In genomic region chr11:58307411-58308080, GRCm38 (mm10) we compare ENCODE assay signal across 8 mouse cellular contexts. TPM values are rescaled to one million over a fixed set of nuclear protein-coding genes. Genes with fewer than 3 reads are reported as not detected.
DNase-seq lines count a peak whose midpoint lies in the region; ATAC-seq and TF ChIP-seq lines count a peak whose summit lies in the region.

No protein-coding gene starts in this region.

- DNase-seq in B cell, adult 2 months, result peak; percentile 56 to 61
- peak; percentile 76 for DNase-seq in adrenal gland, adult 2 months
- DNase-seq in liver, postnatal 0 days, result peak; percentile 62
- peak; percentile 70 for DNase-seq in testis, postnatal 14 days (ENCODE audit: low spot score)

- H3K27me3 ChIP-seq in embryonic facial prominence, embryonic 13.5 days, result no peaks in the 10 kb centered on the region
- no peaks in the 10 kb centered on the region for H3K27me3 ChIP-seq in heart, embryonic 11.5 days (ENCODE audit: control insufficient read depth, insufficient read depth, low read length)
- H3K27me3 ChIP-seq in kidney, embryonic 14.5 days (ENCODE audit: control insufficient read depth, insufficient read depth, low read length), result no peaks in the 10 kb centered on the region
- H3K27me3 ChIP-seq in liver, postnatal 0 days (ENCODE audit: insufficient read depth, low read length), result no peaks in the 10 kb centered on the region
- H3K27me3 ChIP-seq in neural tube, embryonic 13.5 days, result no peaks in the 10 kb centered on the region

- peak; percentile 57 for ATAC-seq in embryonic facial prominence, embryonic 13.5 days (ENCODE audit: insufficient number of reproducible peaks, insufficient read depth, low FRiP score, low TSS enrichment, low read depth)
- ATAC-seq in heart, embryonic 11.5 days (replicated peaks; ENCODE audit: insufficient number of reproducible peaks, low FRiP score, low TSS enrichment), result peak; percentile 27; the same call in 1 of the 2 replicates
- ATAC-seq in kidney, embryonic 14.5 days (ENCODE audit: low FRiP score, low TSS enrichment), result peak; percentile 72
- peak; percentile 50 for ATAC-seq in liver, postnatal 0 days
- ATAC-seq in neural tube, embryonic 13.5 days (ENCODE audit: low read depth), result peak; percentile 28

- H3K4me2 ChIP-seq in embryonic facial prominence, embryonic 13.5 days, result peak overlapping the region; percentile 91
- peak overlapping the region; percentile 97 for H3K4me2 ChIP-seq in heart, embryonic 11.5 days
- H3K4me2 ChIP-seq in kidney, embryonic 14.5 days (replicated peaks; ENCODE audit: low read depth, low read length), result peak overlapping the region; percentile 88
- peak overlapping the region; percentile 93 for H3K4me2 ChIP-seq in liver, postnatal 0 days (ENCODE audit: low read depth, low read length)
- peak overlapping the region; percentile 80 for H3K4me2 ChIP-seq in neural tube, embryonic 13.5 days

- H3K4me3 ChIP-seq in embryonic facial prominence, embryonic 13.5 days, result peak overlapping the region; percentile 57
- H3K4me3 ChIP-seq in heart, embryonic 11.5 days (ENCODE audit: low read depth, low read length), result peak overlapping the region; percentile 65
- H3K4me3 ChIP-seq in kidney, embryonic 14.5 days (ENCODE audit: low read length), result peak overlapping the region; percentile 54
- H3K4me3 ChIP-seq in liver, postnatal 0 days (ENCODE audit: low read depth, low read length), result peak overlapping the region; percentile 55
- peak overlapping the region; percentile 53 for H3K4me3 ChIP-seq in neural tube, embryonic 13.5 days

- H3K9ac ChIP-seq in embryonic facial prominence, embryonic 13.5 days, result peak overlapping the region; percentile 84
- H3K9ac ChIP-seq in heart, embryonic 11.5 days (ENCODE audit: low read depth, low read length), result peak overlapping the region; percentile 70
- peak overlapping the region; percentile 73 for H3K9ac ChIP-seq in kidney, embryonic 14.5 days (ENCODE audit: low read depth, low read length)
- H3K9ac ChIP-seq in liver, postnatal 0 days (replicated peaks), result peak overlapping the region; percentile 65
- peak overlapping the region; percentile 76 for H3K9ac ChIP-seq in neural tube, embryonic 13.5 days

- peak overlapping the region; percentile 87 for H3K27ac ChIP-seq in embryonic facial prominence, embryonic 13.5 days
- peak overlapping the region; percentile 4; the same call in 1 of the 2 replicates for H3K27ac ChIP-seq in heart, embryonic 11.5 days (ENCODE audit: low read depth, low read length)
- peak overlapping the region; percentile 56; the same call in 1 of the 2 replicates for H3K27ac ChIP-seq in kidney, embryonic 14.5 days (ENCODE audit: low read depth, low read length)
- H3K27ac ChIP-seq in liver, postnatal 0 days (ENCODE audit: low read depth), result peak overlapping the region; percentile 37
- H3K27ac ChIP-seq in neural tube, embryonic 13.5 days (replicated peaks), result peak overlapping the region; percentile 71

- peak; percentile 54 for TF ChIP-seq CTCF in liver, postnatal 0 days (IDR thresholded peaks at IDR 0.05; ENCODE audit: low read depth)

- H3K9me3 ChIP-seq in embryonic facial prominence, embryonic 13.5 days, result no peaks in the 10 kb centered on the region
- no peaks in the 10 kb centered on the region for H3K9me3 ChIP-seq in heart, embryonic 11.5 days (replicated peaks; ENCODE audit: control insufficient read depth, low read length)
- no peaks in the 10 kb centered on the region for H3K9me3 ChIP-seq in kidney, embryonic 14.5 days (ENCODE audit: control insufficient read depth, low read length)
- no peaks in the 10 kb centered on the region for H3K9me3 ChIP-seq in liver, postnatal 0 days (ENCODE audit: low read length)
- H3K9me3 ChIP-seq in neural tube, embryonic 13.5 days, result no peaks in the 10 kb centered on the region

- peaks cover 12% of the 10 kb centered on the region; the same call in 1 of the 2 replicates for H3K36me3 ChIP-seq in embryonic facial prominence, embryonic 13.5 days
- H3K36me3 ChIP-seq in heart, embryonic 11.5 days (ENCODE audit: control insufficient read depth, insufficient read depth, low read length), result peaks cover 2% of the 10 kb centered on the region; the same call in 1 of the 2 replicates
- no peaks in the 10 kb centered on the region for H3K36me3 ChIP-seq in kidney, embryonic 14.5 days (ENCODE audit: control insufficient read depth, insufficient read depth, low read length)
- peaks cover 4% of the 10 kb centered on the region; the same call in 1 of the 2 replicates for H3K36me3 ChIP-seq in liver, postnatal 0 days (replicated peaks; ENCODE audit: insufficient read depth, low read length)
- peaks cover 20% of the 10 kb centered on the region for H3K36me3 ChIP-seq in neural tube, embryonic 13.5 days

- WGBS in embryonic facial prominence, embryonic 13.5 days, result 0% methylated on average over 42 of the region's 42 CpGs
- under 1% methylated on average over 42 of the region's 42 CpGs for WGBS in heart, embryonic 11.5 days (ENCODE audit: insufficient replicate concordance)
- 1% methylated on average over 41 of the region's 42 CpGs for WGBS in kidney, embryonic 14.5 days
- 3% methylated on average over 42 of the region's 42 CpGs for WGBS in liver, postnatal 0 days (ENCODE audit: insufficient replicate concordance)
- 1% methylated on average over 42 of the region's 42 CpGs for WGBS in neural tube, embryonic 13.5 days

- no peak for TF ChIP-seq EP300 in liver, postnatal 0 days (IDR thresholded peaks at IDR 0.05; ENCODE audit: low read depth)

- H3K4me1 ChIP-seq in embryonic facial prominence, embryonic 13.5 days, result peaks cover 15% of the 10 kb centered on the region
- peaks cover 6% of the 10 kb centered on the region; the same call in 1 of the 2 replicates for H3K4me1 ChIP-seq in heart, embryonic 11.5 days (ENCODE audit: control insufficient read depth, insufficient read depth, low read length)
- peaks cover 13% of the 10 kb centered on the region; the same call in 1 of the 2 replicates for H3K4me1 ChIP-seq in kidney, embryonic 14.5 days (ENCODE audit: control insufficient read depth, insufficient read depth, low read length)
- H3K4me1 ChIP-seq in liver, postnatal 0 days (ENCODE audit: insufficient read depth), result peaks cover 17% of the 10 kb centered on the region
- peaks cover 25% of the 10 kb centered on the region for H3K4me1 ChIP-seq in neural tube, embryonic 13.5 days (replicated peaks)

RNA-seq across cellular contexts. Expression of gene Zfp692, which starts 0.7 kb away (rescaled TPM):
- 10 to 100 TPM; 10.5 to 11.7 TPM for total RNA-seq in adrenal gland, adult 2 months (2021)
- polyA plus RNA-seq in adrenal gland, adult 2 months (2012; rRNA removed), result 23.3 and 25.7 TPM in 2 replicates
- 30.6 and 31.4 TPM in 2 replicates for polyA plus RNA-seq in embryonic facial prominence, embryonic 13.5 days (2015; fragmentation: Nextera tagmentation; extraction: Ambion mirVana)
- polyA plus RNA-seq in heart, embryonic 11.5 days (2014; fragmentation: Nextera tagmentation; extraction: Ambion mirVana), result 8.2 and 9.3 TPM in 2 replicates
- polyA plus RNA-seq in kidney, embryonic 14.5 days (2014; fragmentation: Nextera tagmentation; extraction: Ambion mirVana), result 19.3 and 23.1 TPM in 2 replicates
- polyA plus RNA-seq in liver, postnatal 0 days (2015; fragmentation: Nextera tagmentation; extraction: Ambion mirVana), result 3.3 and 4.0 TPM in 2 replicates
- 25.6 and 26.9 TPM in 2 replicates for polyA plus RNA-seq in neural tube, embryonic 13.5 days (2015; fragmentation: Nextera tagmentation; extraction: Ambion mirVana)

RNA-seq across cellular contexts. Expression of gene Zfp672, which starts 22.6 kb away (rescaled TPM):
- 10 to 100 TPM; 43.6 to 51.2 TPM for total RNA-seq in adrenal gland, adult 2 months (2021)
- polyA plus RNA-seq in adrenal gland, adult 2 months (2012; rRNA removed), result 59.3 and 59.9 TPM in 2 replicates
- polyA plus RNA-seq in embryonic facial prominence, embryonic 13.5 days (2015; fragmentation: Nextera tagmentation; extraction: Ambion mirVana), result 41.2 and 41.9 TPM in 2 replicates
- polyA plus RNA-seq in heart, embryonic 11.5 days (2014; fragmentation: Nextera tagmentation; extraction: Ambion mirVana), result 31.2 and 33.8 TPM in 2 replicates
- 34.4 and 34.5 TPM in 2 replicates for polyA plus RNA-seq in kidney, embryonic 14.5 days (2014; fragmentation: Nextera tagmentation; extraction: Ambion mirVana)
- 44.4 and 46.2 TPM in 2 replicates for polyA plus RNA-seq in liver, postnatal 0 days (2015; fragmentation: Nextera tagmentation; extraction: Ambion mirVana)
- polyA plus RNA-seq in neural tube, embryonic 13.5 days (2015; fragmentation: Nextera tagmentation; extraction: Ambion mirVana), result 35.5 and 39.5 TPM in 2 replicates

RNA-seq across cellular contexts. Expression of gene Sh3bp5l, which starts 23.0 kb away (rescaled TPM):
- total RNA-seq in adrenal gland, adult 2 months (2021), result 10 to 100 TPM; 24.3 to 54.5 TPM
- 49.6 and 49.7 TPM in 2 replicates for polyA plus RNA-seq in adrenal gland, adult 2 months (2012; rRNA removed)
- polyA plus RNA-seq in embryonic facial prominence, embryonic 13.5 days (2015; fragmentation: Nextera tagmentation; extraction: Ambion mirVana), result 33.4 and 34.6 TPM in 2 replicates
- polyA plus RNA-seq in heart, embryonic 11.5 days (2014; fragmentation: Nextera tagmentation; extraction: Ambion mirVana), result 17.5 and 17.7 TPM in 2 replicates
- 17.0 and 27.5 TPM in 2 replicates for polyA plus RNA-seq in kidney, embryonic 14.5 days (2014; fragmentation: Nextera tagmentation; extraction: Ambion mirVana)
- polyA plus RNA-seq in liver, postnatal 0 days (2015; fragmentation: Nextera tagmentation; extraction: Ambion mirVana), result 10.5 and 11.0 TPM in 2 replicates
- 46.2 and 47.4 TPM in 2 replicates for polyA plus RNA-seq in neural tube, embryonic 13.5 days (2015; fragmentation: Nextera tagmentation; extraction: Ambion mirVana)

RNA-seq across cellular contexts. Expression of gene 4930438A08Rik, which starts 32.9 kb away (rescaled TPM):
- total RNA-seq in adrenal gland, adult 2 months (2021), result not detected
- polyA plus RNA-seq in adrenal gland, adult 2 months (2012; rRNA removed), result 0.06 TPM in 1 of 2 replicates, not detected in the other
- not detected in 2 replicates for polyA plus RNA-seq in embryonic facial prominence, embryonic 13.5 days (2015; fragmentation: Nextera tagmentation; extraction: Ambion mirVana)
- not detected in 2 replicates for polyA plus RNA-seq in heart, embryonic 11.5 days (2014; fragmentation: Nextera tagmentation; extraction: Ambion mirVana)
- not detected in 2 replicates for polyA plus RNA-seq in kidney, embryonic 14.5 days (2014; fragmentation: Nextera tagmentation; extraction: Ambion mirVana)
- 4.9 and 7.0 TPM in 2 replicates for polyA plus RNA-seq in liver, postnatal 0 days (2015; fragmentation: Nextera tagmentation; extraction: Ambion mirVana)
- polyA plus RNA-seq in neural tube, embryonic 13.5 days (2015; fragmentation: Nextera tagmentation; extraction: Ambion mirVana), result not detected in 2 replicates

Comparison
In these comparisons a context has a peak if more than half of its experiments do, and no peak if none do; other contexts are left out.
1. Peak in every context shown above with its lines: DNase-seq, ATAC-seq, H3K4me3 ChIP-seq and H3K27ac ChIP-seq.
2. H3K27ac ChIP-seq: peak in every context shown above with its lines; median percentile 87 in embryonic facial prominence, embryonic 13.5 days; 71 in neural tube, embryonic 13.5 days; 56 in kidney, embryonic 14.5 days; 37 in liver, postnatal 0 days; 4 in heart, embryonic 11.5 days.